Mouse (Mus musculus): ENCODE measurements around the gene Morn3. TPM values are rescaled to one million over a fixed set of nuclear protein-coding genes. Genes with fewer than 3 reads are reported as not detected.

Gene Morn3
- total and polyA plus RNA-seq, 3 experiments: not detected

DNA sequence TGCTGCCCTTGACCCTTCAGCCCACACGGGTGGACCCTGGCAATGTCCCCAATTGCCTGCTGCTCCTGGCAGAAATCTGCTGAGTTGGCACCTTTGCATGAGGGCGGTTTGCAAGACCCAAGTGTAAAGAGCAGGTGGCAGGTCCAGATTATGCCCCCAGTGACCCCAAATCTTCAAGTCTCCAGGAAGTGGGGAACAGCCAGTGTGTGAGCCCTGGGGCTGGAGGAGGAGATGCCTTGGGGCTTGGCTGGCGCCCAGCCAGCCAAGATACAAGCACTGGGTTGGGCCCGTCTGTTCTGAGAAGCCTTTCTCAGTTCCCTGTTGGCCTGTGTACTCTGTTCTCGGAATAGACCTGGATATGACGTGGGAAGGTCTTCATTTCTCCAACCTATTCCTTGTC is 19.4 kb downstream of the Morn3 start:
- ATAC-seq (ENCODE audit: extremely low read depth, insufficient number of reproducible peaks, low FRiP score, poor library complexity, severe bottlenecking): no peak
- Histone ChIP-seq H3K27me3 (ENCODE audit: insufficient read depth, low read length) (no peaks in the 10 kb centered on the region), H3K9me3 (replicated peaks) (no peaks in the 10 kb centered on the region), H3K36me3 (replicated peaks) (peaks cover 44% of the 10 kb centered on the region), H3K4me1 (ENCODE audit: insufficient read depth, low read depth, low read length) (peaks cover 28% of the 10 kb centered on the region), H3K4me3 (ENCODE audit: low read depth, low read length) (no peak overlapping the region)
- DNase-seq (ENCODE audit: low spot score): peak; percentile 62
- TF ChIP-seq CTCF (IDR thresholded peaks at IDR 0.05; ENCODE audit: low read depth, low read length): no peak
- no peak for TF ChIP-seq GATA2 (IDR thresholded peaks at IDR 0.05; ENCODE audit: borderline replicate concordance, low read depth, low read length)

DNA sequence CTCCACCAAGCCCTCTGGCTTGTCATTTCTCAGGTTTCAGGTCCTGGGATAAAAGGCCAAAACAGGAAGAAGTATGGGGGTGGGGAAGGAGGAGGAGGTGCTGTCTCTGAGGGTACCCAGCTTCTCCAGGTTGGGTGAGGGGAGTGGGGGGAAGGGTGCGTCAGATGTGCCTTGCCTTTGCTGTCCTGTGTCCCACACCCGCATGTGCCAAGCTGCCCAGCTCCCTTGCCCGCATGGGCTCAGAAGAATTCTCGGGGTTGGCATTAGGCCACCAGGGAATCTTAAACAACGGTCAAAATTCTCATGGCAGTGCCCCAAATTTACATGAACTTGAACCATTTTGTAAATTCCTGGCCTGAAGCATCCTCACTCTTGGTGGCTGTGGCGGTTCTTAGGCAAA is 20.4 kb downstream of the Morn3 start:
- no peak for ATAC-seq (ENCODE audit: extremely low read depth, insufficient number of reproducible peaks, low FRiP score, poor library complexity, severe bottlenecking)
- TF ChIP-seq GATA1 (IDR thresholded peaks at IDR 0.05; ENCODE audit: borderline replicate concordance, low read length) (no peak), CTCF (IDR thresholded peaks at IDR 0.05; ENCODE audit: low read depth, low read length) (no peak), GATA2 (IDR thresholded peaks at IDR 0.05; ENCODE audit: borderline replicate concordance, low read depth, low read length) (no peak), POLR2AphosphoS5 (IDR thresholded peaks at IDR 0.05; ENCODE audit: insufficient replicate concordance, low read depth, low read length) (no peak), TAL1 (conservative IDR thresholded peaks at IDR 0.05; ENCODE audit: low read depth, low read length) (no peak)
- H3K4me1 ChIP-seq (ENCODE audit: insufficient read depth, low read depth, low read length): peaks cover 28% of the 10 kb centered on the region

DNA sequence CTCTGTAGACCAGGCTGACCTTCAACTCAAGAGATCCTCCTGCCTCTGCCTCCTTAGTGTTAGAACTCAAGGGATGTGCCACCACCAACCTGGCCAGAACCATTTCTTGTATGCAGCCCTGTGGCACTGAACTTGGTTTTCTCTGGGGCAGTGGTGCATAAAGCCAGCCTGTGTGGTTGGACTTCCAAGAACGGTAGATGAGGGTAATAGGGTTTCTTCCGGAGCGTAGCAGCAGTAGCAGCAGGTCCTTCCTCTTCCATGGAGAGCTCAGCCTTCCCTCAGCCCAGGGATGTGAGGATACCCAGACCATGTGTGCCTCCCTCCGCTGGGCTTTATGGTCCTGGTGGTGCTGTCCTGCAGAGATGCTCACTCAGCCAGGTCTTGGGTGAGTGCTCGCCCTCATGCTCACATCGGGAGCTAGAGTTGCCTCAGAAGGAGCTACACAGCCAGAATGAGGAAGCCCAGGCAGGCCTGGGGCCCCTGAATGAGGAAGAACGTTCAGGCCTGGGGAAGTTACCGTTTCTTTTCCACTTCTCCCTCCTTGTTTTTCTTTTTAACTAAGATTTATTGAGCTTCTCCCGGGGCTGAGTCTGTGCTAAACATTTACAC is 21.7 kb downstream of the Morn3 start:
- no peaks in the 10 kb centered on the region for H3K27me3 ChIP-seq (ENCODE audit: insufficient read depth, low read length)
- H3K9me3 ChIP-seq (replicated peaks): no peaks in the 10 kb centered on the region
- DNase-seq (ENCODE audit: low spot score) (peak; percentile 66), ATAC-seq (ENCODE audit: extremely low read depth, insufficient number of reproducible peaks, low FRiP score, poor library complexity, severe bottlenecking) (no peak)
- TF ChIP-seq GATA1 (IDR thresholded peaks at IDR 0.05; ENCODE audit: borderline replicate concordance, low read length): no peak
- TF ChIP-seq POLR2AphosphoS5 (IDR thresholded peaks at IDR 0.05; ENCODE audit: insufficient replicate concordance, low read depth, low read length): no peak
- TF ChIP-seq TAL1 (conservative IDR thresholded peaks at IDR 0.05; ENCODE audit: low read depth, low read length): no peak
- H3K36me3 ChIP-seq (replicated peaks): peaks cover 33% of the 10 kb centered on the region
- H3K4me1 ChIP-seq (ENCODE audit: insufficient read depth, low read depth, low read length): peaks cover 30% of the 10 kb centered on the region
- peak overlapping the region; percentile 37; the same call in 1 of the 2 replicates for H3K4me3 ChIP-seq (ENCODE audit: low read depth, low read length)

More for the DNA sequence above, 20.4 kb downstream of the Morn3 start:
- Histone ChIP-seq H3K4me3 (ENCODE audit: low read depth, low read length) (no peak overlapping the region), H3K9me3 (replicated peaks) (no peaks in the 10 kb centered on the region), H3K36me3 (replicated peaks) (peaks cover 39% of the 10 kb centered on the region), H3K27me3 (ENCODE audit: insufficient read depth, low read length) (no peaks in the 10 kb centered on the region)
- no peak for DNase-seq (ENCODE audit: low spot score)

DNA sequence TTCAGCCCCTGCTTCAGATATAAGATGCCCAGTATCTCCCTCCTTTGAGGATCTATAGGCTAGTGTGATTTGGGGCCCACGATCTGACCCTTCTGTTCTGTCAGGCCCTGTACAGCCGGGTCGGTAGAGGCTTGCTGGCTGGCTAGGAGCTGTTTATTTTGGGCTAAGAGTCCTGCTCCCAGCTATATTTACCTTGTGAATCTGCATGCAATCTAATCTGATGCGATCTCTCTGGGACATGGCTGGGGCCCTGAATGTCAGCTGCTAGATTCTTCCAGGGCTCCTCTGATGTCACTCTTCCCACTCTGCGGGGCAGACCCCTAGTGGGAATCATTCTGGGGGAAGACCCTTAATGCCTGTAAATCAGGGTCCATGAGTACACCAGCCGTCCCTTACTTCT is 22.5 kb downstream of the Morn3 start:
- TF ChIP-seq CTCF (IDR thresholded peaks at IDR 0.05; ENCODE audit: low read depth, low read length) (no peak), GATA1 (IDR thresholded peaks at IDR 0.05; ENCODE audit: borderline replicate concordance, low read length) (no peak), GATA2 (IDR thresholded peaks at IDR 0.05; ENCODE audit: borderline replicate concordance, low read depth, low read length) (no peak), POLR2AphosphoS5 (IDR thresholded peaks at IDR 0.05; ENCODE audit: insufficient replicate concordance, low read depth, low read length) (no peak), TAL1 (conservative IDR thresholded peaks at IDR 0.05; ENCODE audit: low read depth, low read length) (no peak)
- Histone ChIP-seq H3K9me3 (replicated peaks) (no peaks in the 10 kb centered on the region), H3K27me3 (ENCODE audit: insufficient read depth, low read length) (no peaks in the 10 kb centered on the region), H3K4me3 (ENCODE audit: low read depth, low read length) (no peak overlapping the region), H3K36me3 (replicated peaks) (peaks cover 30% of the 10 kb centered on the region), H3K4me1 (ENCODE audit: insufficient read depth, low read depth, low read length) (peaks cover 30% of the 10 kb centered on the region)
- DNase-seq (ENCODE audit: low spot score) (no peak), ATAC-seq (ENCODE audit: extremely low read depth, insufficient number of reproducible peaks, low FRiP score, poor library complexity, severe bottlenecking) (no peak)

DNA sequence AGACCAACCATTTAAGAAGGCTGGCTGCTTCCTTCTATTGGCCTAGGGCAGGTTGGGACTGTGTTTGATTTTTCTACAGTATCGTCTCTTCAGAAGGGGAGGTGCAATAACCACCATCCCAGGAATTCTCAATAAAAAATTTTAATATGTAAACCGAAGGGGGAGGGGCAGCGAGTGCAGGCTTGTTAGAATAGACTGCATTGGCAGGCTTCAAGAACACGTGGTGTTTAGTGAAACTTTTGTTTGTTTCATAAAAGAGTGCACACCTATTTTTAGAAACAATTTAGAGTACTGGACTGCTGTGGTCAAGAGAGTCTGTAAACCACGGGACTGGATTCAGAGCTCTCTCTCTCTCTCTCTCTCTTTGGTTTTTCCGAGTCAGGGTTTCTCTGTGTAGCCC is 23.8 kb downstream of the Morn3 start:
- Histone ChIP-seq H3K4me1 (ENCODE audit: insufficient read depth, low read depth, low read length) (peaks cover 32% of the 10 kb centered on the region), H3K27me3 (ENCODE audit: insufficient read depth, low read length) (no peaks in the 10 kb centered on the region), H3K4me3 (ENCODE audit: low read depth, low read length) (no peak overlapping the region), H3K36me3 (replicated peaks) (peaks cover 35% of the 10 kb centered on the region), H3K9me3 (replicated peaks) (no peaks in the 10 kb centered on the region)
- ATAC-seq (ENCODE audit: extremely low read depth, insufficient number of reproducible peaks, low FRiP score, poor library complexity, severe bottlenecking) (no peak), DNase-seq (ENCODE audit: low spot score) (no peak)
- no peak for TF ChIP-seq TAL1 (conservative IDR thresholded peaks at IDR 0.05; ENCODE audit: low read depth, low read length)
- TF ChIP-seq GATA1 (IDR thresholded peaks at IDR 0.05; ENCODE audit: borderline replicate concordance, low read length): no peak
- TF ChIP-seq CTCF (IDR thresholded peaks at IDR 0.05; ENCODE audit: low read depth, low read length): no peak
- no peak for TF ChIP-seq POLR2AphosphoS5 (IDR thresholded peaks at IDR 0.05; ENCODE audit: insufficient replicate concordance, low read depth, low read length)
- no peak for TF ChIP-seq GATA2 (IDR thresholded peaks at IDR 0.05; ENCODE audit: borderline replicate concordance, low read depth, low read length)

DNA sequence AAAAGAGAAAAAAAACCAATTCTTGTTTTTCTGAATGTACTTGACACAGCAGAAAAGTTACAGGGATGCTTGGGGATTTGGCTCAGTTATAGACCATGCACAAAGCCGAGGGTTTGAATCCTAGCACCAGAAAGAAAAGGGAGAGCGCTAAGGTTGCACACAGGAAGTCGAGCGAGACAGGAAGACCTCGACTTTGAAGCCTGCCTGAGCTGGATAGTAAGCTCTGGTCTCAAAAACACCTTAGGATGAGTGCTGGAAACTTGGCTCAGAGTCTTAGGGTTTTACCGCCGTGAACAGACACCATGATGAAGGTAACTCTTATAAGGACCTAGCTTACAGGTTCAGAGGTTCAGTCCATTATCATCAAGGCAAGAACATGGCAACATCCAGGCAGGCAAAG is 25.4 kb downstream of the Morn3 start:
- no peak overlapping the region for H3K4me3 ChIP-seq (ENCODE audit: low read depth, low read length)
- H3K9me3 ChIP-seq (replicated peaks): no peaks in the 10 kb centered on the region
- peaks cover 33% of the 10 kb centered on the region for H3K4me1 ChIP-seq (ENCODE audit: insufficient read depth, low read depth, low read length)
- H3K27me3 ChIP-seq (ENCODE audit: insufficient read depth, low read length): no peaks in the 10 kb centered on the region
- DNase-seq (ENCODE audit: low spot score) (no peak), ATAC-seq (ENCODE audit: extremely low read depth, insufficient number of reproducible peaks, low FRiP score, poor library complexity, severe bottlenecking) (no peak)
- H3K36me3 ChIP-seq (replicated peaks): peaks cover 46% of the 10 kb centered on the region
- TF ChIP-seq GATA1 (IDR thresholded peaks at IDR 0.05; ENCODE audit: borderline replicate concordance, low read length) (no peak), CTCF (IDR thresholded peaks at IDR 0.05; ENCODE audit: low read depth, low read length) (no peak), POLR2AphosphoS5 (IDR thresholded peaks at IDR 0.05; ENCODE audit: insufficient replicate concordance, low read depth, low read length) (no peak), GATA2 (IDR thresholded peaks at IDR 0.05; ENCODE audit: borderline replicate concordance, low read depth, low read length) (no peak), TAL1 (conservative IDR thresholded peaks at IDR 0.05; ENCODE audit: low read depth, low read length) (no peak)

Measured in G1E (cell line).